Mouse (Mus musculus): ENCODE data around the gene Epha6.

- TF ChIP-seq CTCF (IDR thresholded peaks at IDR 0.05; ENCODE audit: control insufficient read depth, insufficient read depth, insufficient read length) (no peak), CEBPB (IDR thresholded peaks at IDR 0.05; ENCODE audit: low read depth) (no peak), USF1 (IDR thresholded peaks at IDR 0.05; ENCODE audit: low read depth) (no peak), MAX (IDR thresholded peaks at IDR 0.05) (no peak), MYOG (IDR thresholded peaks at IDR 0.05; ENCODE audit: control insufficient read depth, extremely low read depth, insufficient read length) (no peak), FOSL1 (IDR thresholded peaks at IDR 0.05; ENCODE audit: insufficient read depth, low read length, poor library complexity, severe bottlenecking) (no peak)
These were observed 34.8 kb downstream of the Epha6 start for GRCm38 (mm10) chr16:60570546-60570945.

All from C2C12 (cell line).